Mouse (Mus musculus): ENCODE results near the gene Copz1. TPM values are rescaled to one million over a fixed set of nuclear protein-coding genes. Genes with fewer than 3 reads are reported as not detected.

Copz1 gene
- polyA plus RNA-seq, 2 experiments = 118 to 205 TPM

GRCm38 (mm10) chr15:103302341-103303021, 30.0 kb downstream of the Copz1 start:
- no peak overlapping the region for H3K27ac ChIP-seq
- H3K4me3 ChIP-seq (ENCODE audit: insufficient read depth in 1 of 2, low read depth in 2 of 2, low read length in 2 of 2) = no peak overlapping the region
- WGBS (ENCODE audit: insufficient replicate concordance) = 19% methylated on average over 6 of the region's 6 CpGs
- peaks cover 8% of the 10 kb centered on the region for H3K36me3 ChIP-seq (replicated peaks; ENCODE audit: control insufficient read depth, insufficient read depth, low read depth)
- H3K27me3 ChIP-seq (ENCODE audit: control insufficient read depth, insufficient read depth, low read length) = peaks cover 28% of the 10 kb centered on the region
- peaks cover 5 to 30% of the 10 kb centered on the region in 2 experiments; a peak in 3 of 4 replicates for H3K4me1 ChIP-seq (replicated peaks; ENCODE audit: control insufficient read depth in 2 of 2, insufficient read depth in 2 of 2, low read length in 1 of 2)
- ATAC-seq (ENCODE audit: insufficient read depth) = no peak
- no peaks in the 10 kb centered on the region for H3K9me3 ChIP-seq (ENCODE audit: control insufficient read depth, low read length)
- no peak for DNase-seq (ENCODE audit: low read depth in 3 of 3, low spot score in 3 of 3)
- H3K9ac ChIP-seq (replicated peaks) = no peak overlapping the region
- no peak for TF ChIP-seq EP300 (IDR thresholded peaks at IDR 0.05; ENCODE audit: low read depth)
- TF ChIP-seq CTCF (IDR thresholded peaks at IDR 0.05; ENCODE audit: low read depth) = no peak
- H3K4me2 ChIP-seq (ENCODE audit: low read depth) = no peak overlapping the region

GRCm38 (mm10) chr15:103303916-103304615, 31.6 kb downstream of the Copz1 start:
- TF ChIP-seq CTCF (IDR thresholded peaks at IDR 0.05; ENCODE audit: low read depth) (no peak), EP300 (IDR thresholded peaks at IDR 0.05; ENCODE audit: low read depth) (no peak)
- no peak overlapping the region for H3K27ac ChIP-seq
- DNase-seq (ENCODE audit: low read depth in 3 of 3, low spot score in 3 of 3) = no peak
- 17% methylated on average over 8 of the region's 8 CpGs for WGBS (ENCODE audit: insufficient replicate concordance)
- no peaks in the 10 kb centered on the region for H3K9me3 ChIP-seq (ENCODE audit: control insufficient read depth, low read length)
- no peaks in the 10 kb centered on the region; the same call in 1 of the 2 replicates for H3K36me3 ChIP-seq (replicated peaks; ENCODE audit: control insufficient read depth, insufficient read depth, low read depth)
- peaks cover 30% of the 10 kb centered on the region for H3K27me3 ChIP-seq (ENCODE audit: control insufficient read depth, insufficient read depth, low read length)
- H3K4me3 ChIP-seq (ENCODE audit: insufficient read depth in 1 of 2, low read depth in 2 of 2, low read length in 2 of 2) = peak overlapping the region in 1 of 2 experiments; percentile 55; a peak in 3 of 4 replicates
- ATAC-seq (ENCODE audit: insufficient read depth) = no peak
- H3K4me1 ChIP-seq (replicated peaks; ENCODE audit: control insufficient read depth in 2 of 2, insufficient read depth in 2 of 2, low read length in 1 of 2) = peaks cover 5 to 35% of the 10 kb centered on the region in 2 experiments; a peak in 3 of 4 replicates
- H3K9ac ChIP-seq (replicated peaks) = no peak overlapping the region
- H3K4me2 ChIP-seq (ENCODE audit: low read depth) = peak overlapping the region; percentile 82

- ATAC-seq (ENCODE audit: insufficient read depth) = no peak
- Histone ChIP-seq H3K27ac (no peak overlapping the region), H3K4me2 (ENCODE audit: low read depth) (peak overlapping the region; percentile 82), H3K4me3 (ENCODE audit: insufficient read depth in 1 of 2, low read depth in 2 of 2, low read length in 2 of 2) (peak overlapping the region; percentile 33 to 55), H3K9me3 (ENCODE audit: control insufficient read depth, low read length) (no peaks in the 10 kb centered on the region), H3K9ac (replicated peaks) (no peak overlapping the region; the same call in 1 of the 2 replicates), H3K27me3 (ENCODE audit: control insufficient read depth, insufficient read depth, low read length) (peaks cover 30% of the 10 kb centered on the region), H3K4me1 (replicated peaks; ENCODE audit: control insufficient read depth in 2 of 2, insufficient read depth in 2 of 2, low read length in 1 of 2) (peaks cover 5 to 35% of the 10 kb centered on the region in 2 experiments; a peak in 3 of 4 replicates), H3K36me3 (replicated peaks; ENCODE audit: control insufficient read depth, insufficient read depth, low read depth) (no peaks in the 10 kb centered on the region)
- WGBS (ENCODE audit: insufficient replicate concordance) = under 1% methylated on average over 9 of the region's 9 CpGs
- TF ChIP-seq EP300 (IDR thresholded peaks at IDR 0.05; ENCODE audit: low read depth) = no peak
- no peak for TF ChIP-seq CTCF (IDR thresholded peaks at IDR 0.05; ENCODE audit: low read depth)
- no peak for DNase-seq (ENCODE audit: low read depth in 3 of 3, low spot score in 3 of 3)
Measured at GRCm38 (mm10) chr15:103304616-103304969, 32.1 kb downstream of the Copz1 start.

GRCm38 (mm10) chr15:103305070-103305678, 32.7 kb downstream of the Copz1 start:
- DNase-seq (ENCODE audit: low read depth in 3 of 3, low spot score in 3 of 3) (peak; percentile 74 to 76 (median 74)), ATAC-seq (ENCODE audit: insufficient read depth) (peak; percentile 80)
- TF ChIP-seq CTCF (IDR thresholded peaks at IDR 0.05; ENCODE audit: low read depth) = no peak
- no peak for TF ChIP-seq EP300 (IDR thresholded peaks at IDR 0.05; ENCODE audit: low read depth)
- H3K4me3 ChIP-seq (ENCODE audit: insufficient read depth in 1 of 2, low read depth in 2 of 2, low read length in 2 of 2) = peak overlapping the region; percentile 51 to 55
- peak overlapping the region; percentile 26; the same call in 1 of the 2 replicates for H3K27ac ChIP-seq
- H3K4me1 ChIP-seq (replicated peaks; ENCODE audit: control insufficient read depth in 2 of 2, insufficient read depth in 2 of 2, low read length in 1 of 2) = peaks cover 5 to 35% of the 10 kb centered on the region in 2 experiments; a peak in 3 of 4 replicates
- WGBS (ENCODE audit: insufficient replicate concordance) = under 1% methylated on average over 70 of the region's 71 CpGs
- no peaks in the 10 kb centered on the region for H3K9me3 ChIP-seq (ENCODE audit: control insufficient read depth, low read length)
- H3K36me3 ChIP-seq (replicated peaks; ENCODE audit: control insufficient read depth, insufficient read depth, low read depth) = no peaks in the 10 kb centered on the region
- H3K9ac ChIP-seq (replicated peaks) = peak overlapping the region; percentile 15; the same call in 1 of the 2 replicates
- H3K27me3 ChIP-seq (ENCODE audit: control insufficient read depth, insufficient read depth, low read length) = peaks cover 30% of the 10 kb centered on the region
- peak overlapping the region; percentile 82 for H3K4me2 ChIP-seq (ENCODE audit: low read depth)
